ENCODE assay signal across 17 mouse cellular contexts in genomic region chr5:111965311-111965710, GRCm38 (mm10).
"Had no signal": no experiment of that assay in that cellular context is flagged by ENCODE, and none has a peak within 500 bp of the region (broad histone marks: within the 10 kb centered on the region; RNA-seq: fewer than 3 reads in every experiment).

No protein-coding gene starts in this region.

- H3K4me1 ChIP-seq: megakaryocyte, embryonic 14.5 days; neural tube, embryonic 12.5 days; stomach, embryonic 15.5 days had no signal

- H3K4me2 ChIP-seq: lung, embryonic 14.5 days; midbrain, embryonic 11.5 days; midbrain, embryonic 13.5 days; midbrain, embryonic 15.5 days; neural tube, embryonic 12.5 days; stomach, embryonic 15.5 days had no signal

- H3K27ac ChIP-seq: liver, embryonic 14.5 days; macrophage; midbrain, embryonic 13.5 days; midbrain, embryonic 15.5 days; neural tube, embryonic 12.5 days; stomach, embryonic 15.5 days; stomach, postnatal 0 days had no signal

- H3K9me3 ChIP-seq: midbrain, embryonic 13.5 days; midbrain, embryonic 15.5 days; neural tube, embryonic 12.5 days; stomach, embryonic 15.5 days had no signal

- H3K36me3 ChIP-seq: midbrain, embryonic 13.5 days; midbrain, embryonic 15.5 days; neural tube, embryonic 12.5 days; stomach, embryonic 15.5 days had no signal

- H3K27me3 ChIP-seq: megakaryocyte, embryonic 14.5 days; midbrain, embryonic 13.5 days; midbrain, embryonic 15.5 days; neural tube, embryonic 12.5 days; stomach, embryonic 15.5 days had no signal

- ATAC-seq: midbrain, embryonic 13.5 days; midbrain, embryonic 15.5 days had no signal

- H3K4me3 ChIP-seq: megakaryocyte, embryonic 14.5 days; midbrain, embryonic 13.5 days; midbrain, embryonic 15.5 days; neural tube, embryonic 12.5 days; stomach, embryonic 15.5 days had no signal

- H3K9ac ChIP-seq: liver, embryonic 14.5 days; lung, embryonic 14.5 days; midbrain, embryonic 13.5 days; midbrain, embryonic 15.5 days; neural tube, embryonic 12.5 days; stomach, embryonic 15.5 days had no signal

- DNase-seq: lung, adult 18-20 months; lung, embryonic 14.5 days; lung, postnatal 14 days; lung, postnatal 36 days; right cerebral cortex, postnatal 14 days; thymus, adult 2 months; thymus, postnatal 25 days; thymus, postnatal 4 days had no signal
